Mouse (Mus musculus): ENCODE results near the gene Mospd2.

Gene Mospd2

DNA sequence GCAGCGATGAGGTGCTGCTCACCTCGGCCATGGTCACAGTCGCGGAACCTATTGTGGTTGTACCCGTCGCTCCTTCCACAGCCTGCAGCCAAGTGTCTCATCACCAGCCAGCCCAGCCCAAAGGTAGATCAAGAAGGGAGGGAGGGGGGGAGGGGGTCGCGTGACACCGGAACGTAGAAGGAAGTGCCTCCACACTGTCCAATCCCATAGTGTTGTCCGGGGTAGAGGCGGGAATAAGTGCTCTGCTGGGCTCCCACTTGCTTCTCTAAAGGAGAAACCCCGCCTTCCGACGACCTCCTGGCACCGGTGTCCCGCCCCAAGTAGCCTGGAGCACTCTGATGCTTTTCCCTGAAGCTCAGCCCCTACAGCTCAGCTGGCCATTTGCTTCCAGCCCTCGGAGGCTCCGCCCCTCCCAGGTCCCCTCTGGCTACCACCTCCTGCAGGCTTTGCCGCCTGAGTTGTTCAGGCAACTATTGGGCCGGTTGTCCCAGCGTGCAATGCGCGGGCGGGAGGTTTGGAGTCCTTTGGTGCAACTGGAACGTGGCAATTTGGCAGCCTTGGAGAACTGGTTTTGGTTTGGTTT lies at the start of gene Mospd2, which contains the start of gene Fancb:
Gene Mospd2, minus strand, starts transcription at position 183 of the 583 bp plus-strand sequence.
Gene Fancb, plus strand, starts transcription at position 400 of the 583 bp plus-strand sequence.
- POLR2A ChIA-PET, result interaction anchor here in 3 of 4 experiments (0.7 to 3.2 kb wide), 15 partner anchors 9 to 23 kb away, joined by 3 to 16 read pairs (median 4); no protein-coding TSS in a partner anchor
- CTCF ChIA-PET, result no interaction called here

DNA sequence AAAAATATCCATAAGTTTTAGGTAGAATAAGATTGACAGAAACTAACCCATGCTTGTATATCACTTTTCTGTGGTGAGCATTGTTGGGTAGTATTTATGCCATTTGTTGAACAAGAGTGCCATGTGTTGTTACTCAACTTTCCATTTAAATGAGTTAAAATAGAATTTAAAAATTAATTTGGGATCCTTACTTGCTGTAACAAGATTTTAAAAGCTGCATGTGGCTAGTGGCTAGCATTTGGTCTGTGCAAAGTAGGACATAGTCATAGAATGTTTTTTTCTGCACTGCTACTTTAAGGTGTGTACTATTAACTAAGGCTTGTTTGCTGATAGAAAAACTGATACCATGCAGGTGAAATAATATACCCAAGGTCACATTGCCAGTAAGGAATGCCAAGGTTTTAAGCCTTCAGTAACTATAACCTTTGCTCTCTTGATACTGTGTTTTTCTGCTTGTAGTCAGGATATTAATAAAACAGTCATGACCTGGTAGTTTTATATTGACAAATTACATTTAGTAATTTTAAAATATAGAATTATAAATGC lies 24.7 kb upstream of the Mospd2 start, which contains the start of gene Gm17604:
Gene Gm17604, minus strand, starts transcription at position 51 of the 546 bp plus-strand sequence.
- CTCF ChIA-PET, result no interaction called here

DNA sequence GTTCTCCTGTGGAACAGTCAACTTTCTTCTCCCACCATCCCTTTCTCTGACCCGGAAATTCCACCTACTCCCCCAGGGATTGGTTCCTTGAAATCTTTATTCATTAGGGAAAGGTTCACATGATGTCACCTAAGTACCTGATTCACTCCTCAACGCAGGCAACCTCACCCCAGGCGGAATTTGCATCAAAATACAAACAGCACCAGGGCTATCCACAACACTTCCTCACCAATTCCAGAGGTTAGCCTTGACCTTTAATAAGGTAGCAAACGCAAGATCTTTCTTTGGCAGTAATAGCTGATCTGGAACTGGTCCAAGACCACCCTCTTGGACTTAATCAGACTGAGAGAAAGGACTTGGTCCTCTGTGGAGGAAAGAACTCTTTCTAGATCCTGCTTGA lies 23.0 kb upstream of the Mospd2 start:
- POLR2A ChIA-PET, result interaction anchor here in 3 of 4 experiments (0.7 to 2.1 kb wide), 7 partner anchors 22 to 63 kb away, joined by 3 to 16 read pairs (median 4); partner anchors contain the start of genes Fancb (in 3 of the 3) and Mospd2 (in 3 of the 3)
- CTCF ChIA-PET, result interaction anchor here in 1 of 4 experiments (0.6 kb wide), 1 partner anchor 554 kb away, joined by 4 read pairs; no protein-coding TSS in a partner anchor

More for the DNA sequence above, 24.7 kb upstream of the Mospd2 start, which contains the start of gene Gm17604:
- POLR2A ChIA-PET, result no interaction called here

DNA sequence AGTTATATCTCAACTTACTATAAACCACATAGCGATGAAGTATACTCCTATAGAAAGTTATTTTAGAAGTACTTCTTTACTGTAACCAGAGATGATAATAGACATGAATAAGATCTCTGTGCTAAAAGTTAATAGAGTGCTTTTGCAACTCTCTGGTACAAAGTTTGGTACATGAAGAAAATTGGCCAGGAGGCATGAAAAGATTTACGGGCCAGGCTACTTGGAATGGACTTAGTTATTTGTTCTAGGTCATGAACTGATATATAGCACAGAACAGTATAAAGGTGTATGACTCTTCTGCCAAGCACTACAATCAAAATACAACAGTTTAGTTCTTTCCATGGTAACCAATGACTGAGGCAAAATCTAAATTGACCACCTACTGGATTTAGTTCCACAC lies 1.3 kb downstream of the Mospd2 start:
- POLR2A ChIA-PET, result no interaction called here
- CTCF ChIA-PET, result no interaction called here

DNA sequence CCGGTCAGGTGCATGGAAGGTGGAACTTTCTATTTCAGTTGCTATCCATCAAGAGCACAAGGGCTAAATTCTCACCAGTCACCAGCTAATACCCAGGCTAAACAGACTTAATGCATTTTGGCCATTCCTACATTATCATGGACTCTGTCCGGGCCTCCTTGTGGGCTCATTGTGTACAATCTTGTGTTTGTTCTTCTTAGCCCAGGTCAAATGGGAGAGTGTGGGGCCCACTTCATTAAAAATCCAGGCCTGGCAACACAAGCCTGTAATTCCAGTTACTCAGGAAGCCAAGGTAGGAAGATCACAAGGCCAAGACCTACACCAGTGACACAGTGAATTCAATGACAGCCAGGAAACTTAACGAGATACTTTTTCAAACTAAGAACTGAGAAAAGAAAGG lies 9.0 kb downstream of the Mospd2 start:
- ChIA-PET CTCF (no interaction called here), POLR2A (interaction anchor here in 2 of 4 experiments (1.1 to 3.6 kb wide), 2 partner anchors 9 kb away, joined by 3 to 16 read pairs; partner anchors contain the start of genes Fancb (in 2 of the 2) and Mospd2 (in 1 of the 2))

DNA sequence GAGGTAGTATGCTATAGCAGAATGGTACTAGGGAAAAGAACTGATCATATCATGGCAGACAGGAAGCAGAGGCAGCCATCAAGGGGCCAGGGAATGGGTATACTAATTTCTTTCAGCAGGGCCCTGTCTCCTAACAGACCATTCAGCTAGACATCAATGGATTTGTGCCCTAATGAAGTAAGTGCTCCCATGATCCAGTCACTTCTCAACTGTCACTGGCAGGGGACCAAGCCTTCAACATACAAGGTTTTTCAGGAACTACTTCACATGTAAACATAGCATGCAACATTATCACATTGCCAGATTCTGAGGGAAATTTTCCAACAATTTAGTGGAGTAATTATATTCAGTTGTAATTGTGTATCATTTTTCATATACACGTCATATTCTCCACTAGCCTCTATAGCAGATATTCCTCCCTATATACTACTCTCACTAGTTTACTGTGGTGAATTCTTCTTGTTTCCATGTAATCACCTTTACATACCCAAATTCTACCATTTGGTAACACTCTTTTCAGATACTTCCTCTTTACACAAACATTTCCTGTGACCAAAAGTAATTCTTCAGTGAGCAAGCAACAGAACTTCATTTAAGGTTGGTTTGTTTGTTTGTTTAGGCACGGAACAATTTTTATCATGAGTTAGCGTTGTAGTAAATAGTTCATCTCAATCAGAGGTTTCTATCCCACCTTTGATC lies 14.3 kb downstream of the Mospd2 start:
- CTCF ChIA-PET, result no interaction called here
- POLR2A ChIA-PET, result no interaction called here

DNA sequence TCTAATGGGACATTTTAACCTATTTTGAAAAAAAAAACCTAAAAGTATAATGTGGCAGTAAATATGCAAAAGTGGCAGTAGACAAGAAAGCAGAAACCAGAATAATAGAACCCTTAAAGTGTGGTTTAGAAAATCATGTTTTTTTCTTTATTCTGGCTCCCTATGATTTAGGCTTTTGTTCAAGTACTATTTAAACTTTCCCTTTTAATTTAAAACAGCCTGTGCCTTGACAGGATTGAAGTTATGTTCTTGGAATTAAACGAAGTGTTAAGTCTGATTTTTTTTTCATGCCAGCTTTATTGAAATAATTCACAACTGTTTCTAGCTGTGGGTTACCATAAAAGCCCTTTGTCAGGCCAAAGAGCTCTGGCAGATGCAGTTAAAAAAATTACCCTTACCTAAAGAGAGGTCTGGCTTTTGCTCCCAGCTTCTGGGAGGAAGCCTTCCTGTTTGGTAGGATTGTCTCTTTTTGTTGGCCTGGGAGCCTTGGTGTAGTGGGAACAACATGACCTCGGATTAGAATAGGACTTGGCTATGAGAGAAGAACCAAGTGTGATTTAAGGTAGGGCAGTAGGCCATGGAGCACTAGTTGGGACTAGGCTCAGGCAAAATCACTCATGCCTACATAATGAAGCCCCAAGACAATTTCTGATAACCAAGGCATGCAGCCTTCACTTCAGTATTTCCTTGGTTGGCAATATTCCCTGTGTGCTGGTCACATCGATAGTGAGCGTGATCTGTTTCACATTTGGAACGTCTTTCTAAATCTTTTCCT lies 27.4 kb downstream of the Mospd2 start:
- ChIA-PET CTCF (no interaction called here), POLR2A (no interaction called here)

DNA sequence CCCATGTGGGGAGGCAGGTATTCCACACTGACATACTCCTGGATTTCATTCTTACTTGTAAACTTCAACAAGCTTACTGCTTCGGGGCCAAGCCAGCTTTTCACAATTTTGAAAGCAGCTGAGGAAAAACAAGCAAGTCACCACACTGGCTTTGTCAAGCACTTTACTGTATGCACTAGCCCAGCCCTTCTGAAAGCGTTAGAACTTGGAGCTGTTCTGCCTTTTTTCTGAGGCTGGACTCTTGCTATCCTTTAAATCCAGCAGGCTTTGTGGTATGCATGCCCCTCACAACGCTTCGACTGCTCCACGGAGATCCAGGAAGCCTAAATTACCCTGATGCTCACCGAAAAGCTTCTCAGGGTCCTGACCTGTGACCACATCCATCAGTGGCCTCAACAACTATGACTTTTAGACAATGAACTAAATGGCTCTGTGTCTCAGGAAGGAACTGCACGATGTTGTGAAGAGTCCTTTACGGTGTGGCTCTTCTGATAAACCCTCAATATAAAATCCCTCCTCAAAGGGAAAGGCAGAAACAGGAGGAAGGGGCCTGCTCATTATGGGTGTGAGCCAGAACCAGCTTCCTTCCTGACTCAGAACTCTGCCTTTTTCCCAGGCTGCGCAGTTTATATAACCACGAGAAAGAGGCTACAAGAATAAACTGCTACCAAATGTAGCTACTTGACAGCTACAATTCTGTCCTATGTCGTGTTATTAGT lies 28.2 kb downstream of the Mospd2 start:
- POLR2A ChIA-PET, result no interaction called here

DNA sequence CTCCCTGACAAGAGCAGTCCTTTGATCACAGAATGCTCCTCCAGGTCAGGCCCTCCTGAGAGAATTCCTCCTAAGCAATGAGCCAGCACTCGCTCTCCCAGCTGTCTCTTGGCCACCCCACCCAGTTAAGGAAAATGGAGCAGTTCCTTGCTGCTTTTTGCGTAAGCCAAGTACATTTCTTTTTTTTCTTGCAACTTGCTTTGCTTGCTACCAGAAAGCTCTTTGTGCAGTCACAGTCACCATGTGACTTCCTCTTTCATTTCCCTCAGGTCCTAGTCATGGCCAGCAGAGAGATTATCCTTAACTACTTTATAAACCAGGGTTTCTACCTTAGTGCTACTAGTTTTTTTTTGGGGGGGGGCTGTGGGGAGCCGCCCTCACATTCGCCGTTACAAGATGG lies 38.6 kb downstream of the Mospd2 start:
- ChIA-PET CTCF (no interaction called here), POLR2A (no interaction called here)

More for the DNA sequence above, 28.2 kb downstream of the Mospd2 start:
- CTCF ChIA-PET, result no interaction called here

DNA sequence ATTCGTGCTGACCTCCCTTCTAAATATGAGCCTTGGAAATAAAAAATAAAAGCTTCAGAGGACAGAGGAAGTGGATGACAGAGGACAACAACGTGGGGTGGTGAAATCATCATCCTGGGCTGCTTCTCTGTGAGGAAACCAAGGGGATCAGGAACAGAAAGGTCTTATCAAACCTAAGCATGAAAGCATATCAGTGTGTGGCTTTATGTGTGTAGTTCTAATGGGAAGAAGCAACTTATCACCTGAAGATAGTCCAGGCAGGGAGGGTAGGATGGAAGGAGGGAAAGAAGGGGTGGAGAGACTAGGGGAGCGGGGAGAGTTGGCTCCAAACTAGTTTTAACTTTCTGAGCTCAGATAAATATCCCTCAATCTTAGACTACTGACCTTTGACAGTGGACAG lies 67.2 kb downstream of the Mospd2 start:
- ChIA-PET CTCF (no interaction called here), POLR2A (no interaction called here)

DNA sequence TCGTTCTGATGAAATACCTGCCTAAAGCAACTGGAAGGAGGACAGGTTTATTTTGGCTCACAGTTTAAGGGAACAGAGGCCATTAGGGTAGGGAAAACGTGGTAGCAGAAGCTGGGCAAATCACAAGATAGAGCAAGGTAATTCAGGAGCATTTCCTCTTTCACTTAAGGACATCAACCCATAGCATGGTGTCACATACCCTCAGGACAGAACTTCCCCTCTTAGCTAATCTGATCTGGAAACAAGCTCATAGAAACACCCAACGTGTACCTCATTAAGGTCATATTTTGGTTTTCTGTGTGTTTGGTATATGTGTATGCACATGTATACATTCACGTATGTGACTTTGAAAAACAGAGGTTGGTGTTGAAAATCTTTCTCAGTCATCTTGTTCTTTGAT lies 68.0 kb downstream of the Mospd2 start:
- CTCF ChIA-PET, result no interaction called here
- POLR2A ChIA-PET, result no interaction called here

DNA sequence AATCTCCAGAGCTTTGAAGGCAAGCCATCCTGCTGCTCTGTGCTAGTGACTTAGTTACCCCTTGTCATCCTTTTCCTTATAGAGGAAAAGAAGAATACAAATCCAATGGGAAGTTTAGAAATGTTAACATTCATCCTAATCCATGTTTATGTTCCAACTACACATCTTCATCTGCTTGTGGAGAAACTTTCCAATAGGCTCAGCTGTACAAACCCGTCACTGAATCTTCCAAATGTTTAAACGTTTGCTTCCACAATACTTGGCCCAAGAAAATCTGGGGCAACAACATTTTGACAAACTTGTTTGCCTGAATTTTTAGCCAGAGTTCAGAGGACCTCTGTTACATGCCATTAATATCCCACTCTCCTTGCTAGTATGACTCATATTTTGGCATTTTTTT lies 78.3 kb downstream of the Mospd2 start:
- ChIA-PET CTCF (no interaction called here), POLR2A (no interaction called here)

DNA sequence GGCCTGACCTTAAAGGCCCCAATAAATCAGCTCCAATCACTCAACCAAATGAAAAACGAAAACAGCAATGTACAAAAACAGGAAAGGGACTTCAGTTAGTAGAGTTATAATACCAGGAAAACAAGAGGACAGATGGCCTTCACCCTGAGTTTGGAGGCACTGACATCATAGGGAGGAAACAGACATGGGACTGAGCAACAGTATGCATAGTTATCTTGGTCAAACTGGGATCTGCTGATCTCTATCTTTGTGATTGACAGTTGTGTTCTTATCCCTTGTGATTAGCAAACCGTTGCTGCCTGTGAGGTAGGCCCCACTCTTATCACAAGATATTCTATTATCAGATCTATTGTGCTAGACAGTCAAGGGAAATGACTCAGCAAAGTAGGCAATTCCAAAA lies 80.4 kb downstream of the Mospd2 start:
- CTCF ChIA-PET, result no interaction called here
- POLR2A ChIA-PET, result no interaction called here

DNA sequence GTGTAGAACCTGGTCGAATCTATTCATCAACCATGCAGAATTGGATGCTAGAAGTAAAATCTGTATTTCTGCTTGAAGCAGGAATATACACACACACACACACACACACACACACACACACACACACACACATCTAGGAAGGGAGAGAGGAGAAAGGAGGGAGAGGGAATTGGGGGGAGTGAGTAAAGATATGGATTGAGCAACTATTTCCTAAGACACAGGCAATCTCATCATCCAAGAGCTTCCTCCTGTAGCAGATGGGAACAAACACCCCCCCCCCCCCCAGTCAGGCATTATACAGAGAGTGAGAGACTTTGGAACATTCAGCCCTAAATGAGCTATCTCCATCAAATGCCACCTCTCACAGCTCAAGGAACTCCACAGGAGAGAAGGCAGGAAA lies 93.9 kb downstream of the Mospd2 start:
- CTCF ChIA-PET, result no interaction called here
- POLR2A ChIA-PET, result no interaction called here

All from embryonic stem cell, embryonic (primary cell).